Comparison of ENCODE assay signal across 19 mouse cellular contexts in genomic region chr15:77329681-77330180, GRCm38 (mm10). TPM values are rescaled to one million over a fixed set of nuclear protein-coding genes. Genes with fewer than 3 reads are reported as not detected.
DNase-seq lines count a peak whose midpoint lies in the region; ATAC-seq and TF ChIP-seq lines count a peak whose summit lies in the region.
"Had no signal": no experiment of that assay in that cellular context is flagged by ENCODE, and none has a peak within 500 bp of the region (broad histone marks: within the 10 kb centered on the region; RNA-seq: fewer than 3 reads in every experiment).

No protein-coding gene starts in this region.

- H3K27me3 ChIP-seq in heart, embryonic 12.5 days (replicated peaks), result no peaks in the 10 kb centered on the region
- no peaks in the 10 kb centered on the region for H3K27me3 ChIP-seq in liver, adult 2 months (ENCODE audit: control insufficient read depth, insufficient read depth, low read length)
- no peaks in the 10 kb centered on the region for H3K27me3 ChIP-seq in limb, embryonic 13.5 days
- H3K27me3 ChIP-seq in stomach, postnatal 0 days (ENCODE audit: control insufficient read depth, insufficient read depth, low read length), result no peaks in the 10 kb centered on the region
- H3K27me3 ChIP-seq in hindbrain, embryonic 13.5 days, result no peaks in the 10 kb centered on the region

- H3K4me1 ChIP-seq in heart, embryonic 12.5 days (replicated peaks), result peaks cover 22% of the 10 kb centered on the region
- peaks cover 6% of the 10 kb centered on the region for H3K4me1 ChIP-seq in liver, adult 2 months (ENCODE audit: control insufficient read depth, insufficient read depth, low read length)
- H3K4me1 ChIP-seq in limb, embryonic 13.5 days, result peaks cover 17% of the 10 kb centered on the region
- H3K4me1 ChIP-seq in stomach, postnatal 0 days (replicated peaks; ENCODE audit: control insufficient read depth, insufficient read depth), result no peaks in the 10 kb centered on the region
- H3K4me1 ChIP-seq in hindbrain, embryonic 13.5 days (replicated peaks), result no peaks in the 10 kb centered on the region
- H3K4me1 ChIP-seq: midbrain, embryonic 10.5 days had no signal

- H3K36me3 ChIP-seq in heart, embryonic 12.5 days, result no peaks in the 10 kb centered on the region
- no peaks in the 10 kb centered on the region for H3K36me3 ChIP-seq in liver, adult 2 months (ENCODE audit: control insufficient read depth, insufficient read depth, low read length)
- H3K36me3 ChIP-seq in limb, embryonic 13.5 days, result no peaks in the 10 kb centered on the region
- H3K36me3 ChIP-seq in stomach, postnatal 0 days (ENCODE audit: control insufficient read depth, insufficient read depth, low read length), result no peaks in the 10 kb centered on the region
- H3K36me3 ChIP-seq in hindbrain, embryonic 13.5 days, result no peaks in the 10 kb centered on the region
- H3K36me3 ChIP-seq: embryonic facial prominence, embryonic 10.5 days; midbrain, embryonic 10.5 days had no signal

- no peak for TF ChIP-seq EP300 in stomach, postnatal 0 days (optimal IDR thresholded peaks at IDR 0.05)

- no peak for DNase-seq in heart, postnatal 14 days
- peak; percentile 93 for DNase-seq in liver, adult 2 months (ENCODE audit: extremely low read depth, low read depth, low spot score)
- no peak for DNase-seq in liver
- DNase-seq in stomach, postnatal 0 days (ENCODE audit: low spot score), result peak; percentile 36
- no peak for DNase-seq in left cerebral cortex, adult 2 months (ENCODE audit: extremely low spot score in 1 of 2, low spot score in 2 of 2)
- DNase-seq: B cell, adult 2 months; cerebellum, adult 9-10 months; kidney, adult 8-10 months; kidney, postnatal 4 days; lung, embryonic 14.5 days; right cerebral cortex, postnatal 25 days; thymus, postnatal 14 days had no signal

- 65% methylated on average over 12 of the region's 12 CpGs for WGBS in heart, embryonic 12.5 days
- 24% methylated on average over 12 of the region's 12 CpGs for WGBS in liver, adult 2 months
- WGBS in limb, embryonic 13.5 days, result 75% methylated on average over 12 of the region's 12 CpGs
- 60% methylated on average over 12 of the region's 12 CpGs for WGBS in stomach, postnatal 0 days
- WGBS in hindbrain, embryonic 13.5 days, result 87% methylated on average over 12 of the region's 12 CpGs

- H3K9ac ChIP-seq in heart, embryonic 12.5 days, result peak overlapping the region; percentile 13; the same call in 1 of the 2 replicates
- H3K9ac ChIP-seq in liver, adult 2 months (ENCODE audit: low read depth, low read length), result peak overlapping the region; percentile 49
- H3K9ac ChIP-seq in limb, embryonic 13.5 days, result 0 out of 2 replicates have a peak overlapping the region, but pooled peaks have one; percentile 13
- H3K9ac ChIP-seq in stomach, postnatal 0 days (ENCODE audit: low read length), result no peak overlapping the region
- H3K9ac ChIP-seq in hindbrain, embryonic 13.5 days, result no peak overlapping the region
- H3K9ac ChIP-seq: lung, embryonic 14.5 days had no signal

- TF ChIP-seq POLR2A in liver, adult 2 months (IDR thresholded peaks at IDR 0.05; ENCODE audit: extremely low read depth, insufficient read depth, low read length), result no peak

- no peak for ATAC-seq in heart, embryonic 12.5 days (ENCODE audit: insufficient number of reproducible peaks, low FRiP score)
- no peak for ATAC-seq in limb, embryonic 13.5 days (ENCODE audit: low FRiP score, low read depth)
- peak; percentile 46; the same call in 1 of the 2 replicates for ATAC-seq in stomach, postnatal 0 days (ENCODE audit: low FRiP score, low TSS enrichment)
- ATAC-seq in hindbrain, embryonic 13.5 days (ENCODE audit: low FRiP score), result no peak
- ATAC-seq: hindbrain, postnatal 0 days had no signal

- intact Hi-C loops in heart, postnatal 14 days (cut with DNase I), result no loop called here
- intact Hi-C loops in left cerebral cortex, adult 2 months (cut with DNase I), result loop anchor here (10.0 kb wide), 1 partner anchor 175 kb away; no protein-coding TSS in a partner anchor

- H3K79me2 ChIP-seq in liver, adult 2 months (ENCODE audit: control insufficient read depth, insufficient read depth, low read length), result no peaks in the 10 kb centered on the region

- no peak overlapping the region for H3K4me2 ChIP-seq in heart, embryonic 12.5 days
- no peak overlapping the region for H3K4me2 ChIP-seq in limb, embryonic 13.5 days (replicated peaks)
- no peak overlapping the region for H3K4me2 ChIP-seq in stomach, postnatal 0 days (replicated peaks; ENCODE audit: low read depth)
- no peak overlapping the region for H3K4me2 ChIP-seq in hindbrain, embryonic 13.5 days
- H3K4me2 ChIP-seq: lung, embryonic 14.5 days had no signal

- no peak for TF ChIP-seq CTCF in liver, adult 2 months (IDR thresholded peaks at IDR 0.05; ENCODE audit: low read depth, low read length)
- no peak for TF ChIP-seq CTCF in stomach, postnatal 0 days (IDR thresholded peaks at IDR 0.05; ENCODE audit: low read depth)
- TF ChIP-seq CTCF in left cerebral cortex, adult 2 months (IDR thresholded peaks at IDR 0.05), result no peak

- no peak overlapping the region for H3K4me3 ChIP-seq in heart, embryonic 12.5 days
- H3K4me3 ChIP-seq in liver, adult 2 months (ENCODE audit: insufficient read depth, low read depth, low read length), result no peak overlapping the region
- H3K4me3 ChIP-seq in limb, embryonic 13.5 days, result no peak overlapping the region
- no peak overlapping the region for H3K4me3 ChIP-seq in stomach, postnatal 0 days (ENCODE audit: low read depth, low read length)
- no peak overlapping the region for H3K4me3 ChIP-seq in left cerebral cortex, adult 2 months
- no peak overlapping the region for H3K4me3 ChIP-seq in hindbrain, embryonic 13.5 days
- H3K4me3 ChIP-seq: embryonic facial prominence, embryonic 10.5 days; midbrain, embryonic 10.5 days had no signal

- no peaks in the 10 kb centered on the region for H3K9me3 ChIP-seq in heart, embryonic 12.5 days (replicated peaks)
- no peaks in the 10 kb centered on the region for H3K9me3 ChIP-seq in limb, embryonic 13.5 days
- no peaks in the 10 kb centered on the region for H3K9me3 ChIP-seq in stomach, postnatal 0 days (ENCODE audit: control insufficient read depth, low read length)
- no peaks in the 10 kb centered on the region for H3K9me3 ChIP-seq in hindbrain, embryonic 13.5 days
- H3K9me3 ChIP-seq: embryonic facial prominence, embryonic 10.5 days; midbrain, embryonic 10.5 days had no signal

- H3K27ac ChIP-seq in heart, embryonic 12.5 days (ENCODE audit: poor library complexity, severe bottlenecking), result peak overlapping the region; percentile 5; the same call in 1 of the 2 replicates
- peak overlapping the region; percentile 75 for H3K27ac ChIP-seq in liver, adult 2 months (replicated peaks; ENCODE audit: insufficient read depth, low read depth, low read length)
- no peak overlapping the region for H3K27ac ChIP-seq in limb, embryonic 13.5 days
- H3K27ac ChIP-seq in stomach, postnatal 0 days (replicated peaks), result no peak overlapping the region
- H3K27ac ChIP-seq in left cerebral cortex, adult 2 months, result no peak overlapping the region
- no peak overlapping the region for H3K27ac ChIP-seq in hindbrain, embryonic 13.5 days
- H3K27ac ChIP-seq: embryonic facial prominence, embryonic 10.5 days; hindbrain, postnatal 0 days; macrophage; midbrain, embryonic 10.5 days had no signal

RNA-seq across cellular contexts. Expression of gene Rbfox2, which starts 22.9 kb away (rescaled TPM):
- 87.6 and 97.4 TPM in 2 replicates for polyA plus RNA-seq in heart, embryonic 12.5 days (2016; fragmentation: Nextera tagmentation; extraction: Ambion mirVana)
- total RNA-seq in heart, postnatal 14 days (2021), result 100 to 1,000 TPM; 112 to 118 TPM
- 17.4 and 21.6 TPM in 2 replicates for total RNA-seq in liver, adult 2 months (2014; rRNA removed)
- polyA plus RNA-seq in liver, adult 2 months (2012; rRNA removed), result 18.2 and 21.5 TPM in 2 replicates
- 78.4 and 83.1 TPM in 2 replicates for polyA plus RNA-seq in limb, embryonic 13.5 days (2015; fragmentation: Nextera tagmentation; extraction: Ambion mirVana)
- 23.2 and 24.4 TPM in 2 replicates for polyA plus RNA-seq in stomach, postnatal 0 days (2015; fragmentation: Nextera tagmentation; extraction: Ambion mirVana)
- 100 to 1,000 TPM; 248 to 258 TPM for total RNA-seq in left cerebral cortex, adult 2 months (2021)
- polyA plus RNA-seq in hindbrain, embryonic 13.5 days (2015; fragmentation: Nextera tagmentation; extraction: Ambion mirVana), result 158 and 159 TPM in 2 replicates

Comparison
In these comparisons a context has a peak if more than half of its experiments do, and no peak if none do; other contexts are left out.
1. DNase-seq: peak in liver, adult 2 months (single experiment) and stomach, postnatal 0 days (single experiment); none in heart, postnatal 14 days (0 of 2), liver (single experiment) and left cerebral cortex, adult 2 months (0 of 2).
2. H3K27ac ChIP-seq: peak in heart, embryonic 12.5 days (single experiment) and liver, adult 2 months (single experiment); none in limb, embryonic 13.5 days (single experiment), stomach, postnatal 0 days (single experiment), left cerebral cortex, adult 2 months (single experiment) and hindbrain, embryonic 13.5 days (single experiment).
3. H3K9ac ChIP-seq: peak in heart, embryonic 12.5 days (single experiment), liver, adult 2 months (single experiment) and limb, embryonic 13.5 days (single experiment); none in stomach, postnatal 0 days (single experiment) and hindbrain, embryonic 13.5 days (single experiment).